Mouse (Mus musculus): Measurements from ENCODE around the gene St3gal5.

Gene St3gal5

GRCm38 (mm10) chr6:72098021-72098655 lies 746 bp downstream of the St3gal5 start:
- peak; percentile 37 for DNase-seq (ENCODE audit: low read depth)

- DNase-seq (ENCODE audit: low read depth) = peak; percentile 78
Measured at GRCm38 (mm10) chr6:72098691-72099090, 1.3 kb downstream of the St3gal5 start.

- DNase-seq (ENCODE audit: low read depth) = no peak
Measured at GRCm38 (mm10) chr6:72099281-72099680, 1.9 kb downstream of the St3gal5 start.

DNA sequence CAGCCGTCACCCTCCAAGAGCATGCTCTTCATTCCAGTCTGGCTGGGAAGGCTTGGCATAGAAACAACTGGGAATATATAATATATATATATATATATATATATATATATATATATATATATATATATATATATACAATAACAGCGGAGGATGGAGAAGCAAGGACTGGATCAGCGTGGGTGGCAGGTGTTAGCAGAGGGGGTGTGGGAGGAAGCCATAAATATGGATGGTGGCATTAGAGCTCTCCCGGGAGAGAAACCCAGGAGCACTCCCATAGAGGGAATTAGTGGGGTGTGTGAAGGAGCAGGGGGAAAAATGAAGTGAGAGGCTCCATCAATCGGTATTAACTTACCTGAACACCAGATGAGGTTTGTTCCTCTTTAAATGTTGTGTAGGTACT lies 2.8 kb downstream of the St3gal5 start:
- no peak for DNase-seq (ENCODE audit: low read depth)

DNA sequence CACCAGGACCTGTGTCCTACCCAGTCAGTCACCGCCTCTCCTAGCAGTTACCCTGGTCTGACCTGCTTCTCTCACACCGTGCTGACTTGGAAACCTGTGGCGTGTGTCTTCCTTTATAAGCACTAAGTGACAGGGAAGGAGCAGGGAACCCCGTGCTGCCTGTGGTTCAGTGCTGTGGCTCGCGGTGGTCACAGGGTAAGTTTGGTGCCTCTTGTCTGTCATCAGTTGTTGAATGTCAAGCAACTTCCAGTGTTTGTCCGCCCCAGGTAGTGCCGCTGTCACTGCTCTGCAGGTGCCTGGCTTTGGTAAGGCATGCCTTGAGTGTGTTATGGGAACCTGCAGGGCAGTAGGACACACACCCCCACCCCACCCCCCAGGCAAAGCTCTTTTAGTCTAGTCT lies 3.5 kb downstream of the St3gal5 start:
- DNase-seq (ENCODE audit: low read depth) = no peak

- no peak for DNase-seq (ENCODE audit: low read depth)
Measured at GRCm38 (mm10) chr6:72101386-72101785, 4.0 kb downstream of the St3gal5 start.

- no peak for DNase-seq (ENCODE audit: low read depth)
Measured at GRCm38 (mm10) chr6:72102066-72102465, 4.7 kb downstream of the St3gal5 start.

DNA sequence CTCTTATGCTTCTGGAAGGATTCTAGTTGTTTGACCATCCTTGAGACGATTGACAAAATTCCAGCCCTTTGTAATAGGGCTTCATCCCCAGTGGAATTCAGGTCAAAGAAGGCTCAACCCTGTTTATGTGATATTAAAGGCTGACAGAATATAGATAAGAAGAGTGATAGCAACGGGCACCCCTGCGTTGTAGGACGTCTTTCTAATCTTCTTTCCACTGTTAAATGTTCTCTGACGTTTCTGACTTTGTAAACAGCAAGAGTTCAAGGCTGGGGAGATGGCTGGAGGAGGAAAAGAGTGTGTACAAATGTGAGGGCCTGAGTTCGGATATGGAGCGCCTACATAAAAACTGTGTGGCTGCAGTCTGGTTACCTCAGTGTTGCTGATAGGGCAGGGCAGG lies 7.1 kb downstream of the St3gal5 start:
- DNase-seq (ENCODE audit: low read depth) = no peak

- DNase-seq (ENCODE audit: low read depth) = peak; percentile 78
Measured at GRCm38 (mm10) chr6:72108941-72109892, 11.8 kb downstream of the St3gal5 start.

DNA sequence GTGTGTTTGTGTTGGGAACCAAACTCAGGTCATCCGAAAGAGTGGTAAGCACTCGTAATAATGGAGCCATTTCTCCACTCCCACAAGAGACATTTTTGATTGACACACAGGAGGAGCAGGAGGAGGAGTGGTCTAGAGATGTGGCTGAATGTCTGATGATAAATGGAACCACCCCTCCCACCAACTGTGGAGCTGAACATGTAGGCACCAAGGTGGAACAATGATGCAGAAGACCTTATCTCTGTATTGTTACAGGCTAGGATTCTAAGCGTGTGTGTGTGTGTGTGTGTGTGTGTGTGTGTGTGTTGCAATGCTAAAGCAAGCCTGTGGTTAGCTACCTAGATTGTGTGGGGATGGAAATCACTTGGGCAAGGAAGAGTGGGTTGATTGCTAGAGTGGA lies 13.2 kb downstream of the St3gal5 start:
- DNase-seq (ENCODE audit: low read depth) = no peak

DNA sequence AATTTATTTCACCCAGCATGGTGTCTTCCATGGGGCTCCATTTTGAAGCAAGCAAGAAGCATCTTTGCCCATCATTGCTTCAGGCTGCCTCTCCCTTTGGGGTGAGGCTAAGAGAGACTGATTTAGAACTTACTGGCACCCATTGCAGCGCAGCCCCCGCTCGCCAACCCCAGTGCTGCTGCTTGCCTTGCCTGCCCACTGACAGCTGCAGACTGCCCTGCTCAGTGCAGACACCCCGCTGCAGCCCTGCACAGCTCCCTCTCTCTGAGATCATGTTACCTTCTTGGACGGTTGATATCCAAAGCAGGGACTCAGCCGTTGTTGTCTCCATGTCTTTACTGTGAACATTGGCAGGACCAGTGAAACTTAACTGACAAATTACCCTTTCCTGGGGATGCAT lies 15.2 kb downstream of the St3gal5 start:
- no peak for DNase-seq (ENCODE audit: low read depth)

DNA sequence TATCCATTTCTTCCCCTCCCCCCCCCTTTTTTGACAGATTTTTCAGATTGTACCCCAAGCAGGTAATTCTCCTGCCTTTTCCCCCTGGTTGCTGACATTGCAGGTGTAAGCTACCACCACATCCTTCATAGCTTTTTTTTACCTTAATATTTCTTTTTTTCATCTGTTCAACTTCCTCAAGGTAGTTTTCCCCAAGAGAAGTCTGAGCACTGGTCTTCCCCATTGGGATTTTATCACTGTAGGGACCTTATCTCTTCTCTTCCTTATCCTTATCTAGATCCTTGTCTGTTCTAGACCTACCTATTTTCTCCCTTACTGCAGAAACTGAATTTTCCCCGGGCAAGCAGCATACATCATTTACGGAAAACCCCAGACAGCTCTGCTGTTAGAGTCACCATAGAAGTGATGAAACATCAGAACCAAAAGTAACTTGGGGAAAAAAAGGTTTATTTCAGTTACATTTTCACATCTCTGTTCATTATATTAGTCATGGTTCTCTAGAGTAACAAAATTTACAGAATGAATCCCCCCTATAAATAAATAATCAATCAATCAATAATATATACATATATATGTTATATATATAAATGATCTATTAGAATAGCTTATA lies 15.8 kb downstream of the St3gal5 start:
- no peak for DNase-seq (ENCODE audit: low read depth)

- DNase-seq (ENCODE audit: low read depth) = no peak
Measured at GRCm38 (mm10) chr6:72114902-72115301, 17.5 kb downstream of the St3gal5 start.

GRCm38 (mm10) chr6:72117322-72117968 lies 20.1 kb downstream of the St3gal5 start:
- DNase-seq (ENCODE audit: low read depth) = no peak

GRCm38 (mm10) chr6:72119870-72120269 lies 22.5 kb downstream of the St3gal5 start:
- no peak for DNase-seq (ENCODE audit: low read depth)

GRCm38 (mm10) chr6:72121301-72121700 lies 23.9 kb downstream of the St3gal5 start:
- no peak for DNase-seq (ENCODE audit: low read depth)

- DNase-seq (ENCODE audit: low read depth) = no peak
Measured at GRCm38 (mm10) chr6:72122515-72122914, 25.1 kb downstream of the St3gal5 start.

DNA sequence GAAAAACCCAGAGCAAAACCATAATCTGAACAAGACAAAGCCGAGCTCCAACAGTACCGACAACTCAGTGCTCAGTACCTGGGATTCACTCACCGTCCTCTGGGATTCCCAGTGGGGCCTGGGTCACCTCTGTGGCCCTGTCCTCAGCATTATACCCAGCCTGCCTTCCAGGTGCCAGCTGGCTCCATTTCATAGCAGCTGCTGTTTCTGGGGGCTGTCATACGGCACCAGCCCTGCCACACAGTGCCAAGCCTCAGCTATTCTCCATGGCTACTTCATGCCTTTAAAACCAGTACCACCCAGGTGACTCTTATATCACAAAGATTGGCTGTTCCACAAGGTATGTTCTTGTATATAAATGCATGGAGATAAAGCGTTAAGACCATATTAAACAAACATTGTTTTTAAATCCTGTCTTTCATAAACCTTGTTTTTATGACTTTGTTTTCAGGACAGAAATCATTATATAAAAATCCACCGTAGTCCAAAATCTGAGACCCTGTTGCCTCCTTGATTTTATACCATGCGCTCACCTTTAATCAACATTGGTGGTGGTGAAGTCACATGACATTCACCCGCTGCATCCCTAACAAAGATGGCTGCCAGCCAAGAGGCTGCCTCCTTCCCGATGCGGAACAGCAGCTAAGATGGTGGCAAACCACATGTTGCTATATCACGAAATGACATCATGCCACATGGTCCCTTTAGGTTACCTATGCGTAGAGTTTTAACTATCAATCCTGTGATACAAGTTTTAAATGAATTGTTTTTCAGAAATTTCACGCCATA lies 27.1 kb downstream of the St3gal5 start:
- no peak for DNase-seq (ENCODE audit: low read depth)

- DNase-seq (ENCODE audit: low read depth) = no peak
Measured at GRCm38 (mm10) chr6:72126128-72126917, 28.9 kb downstream of the St3gal5 start.

GRCm38 (mm10) chr6:72130056-72130455 lies 32.7 kb downstream of the St3gal5 start:
- DNase-seq (ENCODE audit: low read depth) = no peak
